Mouse (Mus musculus) limb, embryonic 14.5 days (tissue): Measurements from ENCODE around the gene Tmem178b. TPM values are rescaled to one million over a fixed set of nuclear protein-coding genes. Genes with fewer than 3 reads are reported as not detected.

Experiments
- ATAC-seq: fragments of 200-750 bp; cut with Nextera tagmentation; 2 replicates; pipeline ENCODE4 v1.8.0; 2017; ENCODE audit warnings: low read depth, moderate number of reproducible peaks, moderate TSS enrichment; ENCODE audit not compliant: low FRiP score
- DNase-seq: peaks from one replicate; pipeline ENCODE4 v3.0.0-alpha.2; 2015; ENCODE audit warnings: low spot score
- H3K27ac ChIP-seq: fragments of 300-500 bp; sonication (generic); replicated peaks from 2 replicates; pipeline ENCODE4 v1.5.1; 2014; ENCODE audit warnings: low read depth, mild to moderate bottlenecking, low read length, moderate library complexity, mixed read lengths
- H3K27me3 ChIP-seq: fragments of 300-500 bp; sonication (generic); 2 replicates; pipeline ENCODE4 v1.6.1; 2014; ENCODE audit warnings: low read length, mixed read lengths; ENCODE audit not compliant: control insufficient read depth, insufficient read depth
- H3K36me3 ChIP-seq: fragments of 300-500 bp; sonication (generic); 2 replicates; pipeline ENCODE4 v1.6.1; 2014; ENCODE audit warnings: mild to moderate bottlenecking, low read length, moderate library complexity, mixed read lengths; ENCODE audit not compliant: control insufficient read depth, insufficient read depth
- H3K4me1 ChIP-seq: fragments of 300-500 bp; sonication (generic); 2 replicates; pipeline ENCODE4 v1.6.1; 2014; ENCODE audit warnings: antibody characterized with exemption, low read length, mixed read lengths; ENCODE audit not compliant: control insufficient read depth, insufficient read depth
- H3K4me2 ChIP-seq: fragments of 300-500 bp; sonication (generic); replicated peaks from 2 replicates; pipeline ENCODE4 v1.6.1; 2014; ENCODE audit warnings: low read depth, mild to moderate bottlenecking, low read length, moderate library complexity; ENCODE audit not compliant: severe bottlenecking
- H3K4me3 ChIP-seq: fragments of 300-500 bp; sonication (generic); replicated peaks from 2 replicates; pipeline ENCODE4 v1.5.1; 2014; ENCODE audit warnings: low read length
- H3K9ac ChIP-seq: fragments of 300-500 bp; sonication (generic); 2 replicates; pipeline ENCODE4 v1.6.1; 2014; ENCODE audit warnings: mild to moderate bottlenecking, low read depth, low read length, moderate library complexity; ENCODE audit not compliant: severe bottlenecking
- H3K9me3 ChIP-seq: fragments of 300-500 bp; sonication (generic); 2 replicates; pipeline ENCODE4 v1.6.1; 2016; ENCODE audit warnings: low read length; ENCODE audit not compliant: control insufficient read depth
- POLR2A ChIP-seq: fragments of 200-500 bp; IDR thresholded peaks from 2 replicates; pipeline ENCODE4 v1.8.0; 2012; ENCODE audit warnings: inconsistent platforms, mild to moderate bottlenecking, moderate library complexity, borderline replicate concordance; ENCODE audit not compliant: insufficient read depth, insufficient read length; ENCODE audit errors: extremely low read depth
- WGBS: fragments of 180-500 bp; shearing (Covaris S2); extraction: QIAGEN DNeasy Blood & Tissue Kit; methylation state at CpG from one replicate; pipeline ENCODE4 v1.1.7; 2014; 5-methylcytosine and 5-hydroxymethylcytosine counted together
- polyA plus RNA-seq, 2 experiments: library from polyadenylated mRNA; depleted of rRNA in 1 of 2; stranded (reverse) in 1 of 2; unstranded in 1 of 2; fragments of >200 nt; fragmentation: Nextera tagmentation in 1 of 2; extraction: Ambion mirVana in 1 of 2; gene quantifications; 2 replicates each; pipeline versions ENCODE4 v1.2.1 to v1.2.3; 2012 to 2014

The Tmem178b gene
- polyA plus RNA-seq, 2 experiments = 1.2 to 2.3 TPM

GRCm38 (mm10) chr6:40200661-40201060 is 327.6 kb downstream of the Tmem178b start:
- Histone ChIP-seq H3K4me2 (no peak overlapping the region), H3K36me3 (no peaks in the 10 kb centered on the region), H3K9ac (no peak overlapping the region), H3K27me3 (no peaks in the 10 kb centered on the region), H3K4me1 (no peaks in the 10 kb centered on the region), H3K9me3 (no peaks in the 10 kb centered on the region), H3K27ac (no peak overlapping the region), H3K4me3 (no peak overlapping the region)
- DNase-seq (no peak), ATAC-seq (no peak)
- 52% methylated on average over 3 of the region's 3 CpGs for WGBS
- no peak for TF ChIP-seq POLR2A

- Histone ChIP-seq H3K36me3 (no peaks in the 10 kb centered on the region), H3K4me3 (no peak overlapping the region), H3K4me1 (no peaks in the 10 kb centered on the region), H3K27ac (no peak overlapping the region), H3K9me3 (no peaks in the 10 kb centered on the region), H3K4me2 (no peak overlapping the region), H3K27me3 (no peaks in the 10 kb centered on the region), H3K9ac (no peak overlapping the region)
- no peak for TF ChIP-seq POLR2A
- ATAC-seq (no peak), DNase-seq (no peak)
- 67% methylated on average over 2 of the region's 2 CpGs for WGBS
Observed at GRCm38 (mm10) chr6:40202602-40203001, 329.5 kb downstream of the Tmem178b start.

GRCm38 (mm10) chr6:40205380-40205779 is 332.3 kb downstream of the Tmem178b start:
- no peak overlapping the region for H3K4me3 ChIP-seq

GRCm38 (mm10) chr6:40208014-40208413 is 334.9 kb downstream of the Tmem178b start:
- ATAC-seq = no peak

More at GRCm38 (mm10) chr6:40205380-40205779, 332.3 kb downstream of the Tmem178b start:
- no peaks in the 10 kb centered on the region for H3K9me3 ChIP-seq
- H3K4me2 ChIP-seq = no peak overlapping the region
- no peak for DNase-seq
- H3K27ac ChIP-seq = no peak overlapping the region
- 70% methylated on average over 2 of the region's 2 CpGs for WGBS
- no peaks in the 10 kb centered on the region for H3K36me3 ChIP-seq
- no peak for ATAC-seq
- H3K27me3 ChIP-seq = no peaks in the 10 kb centered on the region
- H3K4me1 ChIP-seq = no peaks in the 10 kb centered on the region
- H3K9ac ChIP-seq = no peak overlapping the region
- no peak for TF ChIP-seq POLR2A

GRCm38 (mm10) chr6:40209172-40209571 is 336.1 kb downstream of the Tmem178b start:
- 40% methylated on average over 2 of the region's 2 CpGs for WGBS

More at GRCm38 (mm10) chr6:40208014-40208413, 334.9 kb downstream of the Tmem178b start:
- Histone ChIP-seq H3K4me1 (no peaks in the 10 kb centered on the region), H3K9me3 (no peaks in the 10 kb centered on the region), H3K27me3 (no peaks in the 10 kb centered on the region), H3K36me3 (no peaks in the 10 kb centered on the region), H3K9ac (no peak overlapping the region), H3K4me2 (no peak overlapping the region), H3K4me3 (no peak overlapping the region), H3K27ac (no peak overlapping the region)
- 72% methylated on average over 3 of the region's 3 CpGs for WGBS
- DNase-seq = no peak
- no peak for TF ChIP-seq POLR2A

GRCm38 (mm10) chr6:40217154-40217553 is 344.1 kb downstream of the Tmem178b start:
- H3K4me1 ChIP-seq = no peaks in the 10 kb centered on the region
- WGBS = 92% methylated on average over 12 of the region's 12 CpGs
- ATAC-seq = no peak

More at GRCm38 (mm10) chr6:40209172-40209571, 336.1 kb downstream of the Tmem178b start:
- DNase-seq (no peak), ATAC-seq (no peak)
- H3K9me3 ChIP-seq = no peaks in the 10 kb centered on the region
- H3K4me1 ChIP-seq = no peaks in the 10 kb centered on the region
- no peaks in the 10 kb centered on the region for H3K36me3 ChIP-seq
- H3K27ac ChIP-seq = no peak overlapping the region
- no peak overlapping the region for H3K4me3 ChIP-seq
- no peaks in the 10 kb centered on the region for H3K27me3 ChIP-seq
- no peak overlapping the region for H3K9ac ChIP-seq
- no peak overlapping the region for H3K4me2 ChIP-seq
- no peak for TF ChIP-seq POLR2A

More at GRCm38 (mm10) chr6:40217154-40217553, 344.1 kb downstream of the Tmem178b start:
- no peaks in the 10 kb centered on the region for H3K27me3 ChIP-seq
- DNase-seq = no peak
- no peak overlapping the region for H3K4me3 ChIP-seq
- H3K27ac ChIP-seq = no peak overlapping the region
- no peak overlapping the region for H3K4me2 ChIP-seq
- no peak for TF ChIP-seq POLR2A
- H3K36me3 ChIP-seq = no peaks in the 10 kb centered on the region
- no peak overlapping the region for H3K9ac ChIP-seq
- H3K9me3 ChIP-seq = no peaks in the 10 kb centered on the region
